Mouse (Mus musculus): ENCODE results near the gene Kptn.

DNA sequence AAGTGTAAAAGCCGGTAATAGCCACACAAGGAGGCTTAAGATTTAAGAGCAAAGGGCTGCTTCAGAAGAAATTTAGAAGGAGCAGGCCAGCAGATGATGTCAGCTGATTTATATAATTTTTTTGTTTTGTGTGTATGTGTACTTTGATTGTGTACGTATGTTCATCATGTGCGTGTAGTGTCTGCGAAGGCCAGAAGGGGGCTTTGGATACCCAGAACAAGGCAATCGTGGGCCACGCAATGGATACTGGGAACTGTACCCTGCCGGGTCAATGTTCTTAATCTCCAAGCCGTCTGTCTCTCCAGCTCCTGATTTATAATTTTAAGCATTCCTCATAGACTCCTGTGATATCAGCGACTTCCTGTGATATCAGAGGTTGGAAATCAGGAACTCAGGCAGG, 41.6 kb downstream of the Kptn start:
- TF ChIP-seq CTCF (IDR thresholded peaks at IDR 0.05; ENCODE audit: extremely low read depth, insufficient read depth, insufficient read length, insufficient replicate concordance) = no peak
- TF ChIP-seq POLR2A (IDR thresholded peaks at IDR 0.05; ENCODE audit: low read depth, low read length) = no peak

Data from spleen, adult 2 months (tissue).